Mouse (Mus musculus) activated CD4-positive, CD25-positive, alpha-beta regulatory T cell, adult 4 months (primary cell): Measurements from ENCODE around the gene Pde4d. TPM values are rescaled to one million over a fixed set of nuclear protein-coding genes. Genes with fewer than 3 reads are reported as not detected.

Experiments used
- ATAC-seq: one replicate; pipeline ENCODE4 v1.8.0; 2017
- polyA plus RNA-seq, 2 experiments: library from polyadenylated mRNA; unstranded; fragments of 100-300 nt; shearing (Covaris generic); gene quantifications; one replicate each; pipeline ENCODE4 v1.2.1; 2017

Gene Pde4d
- polyA plus RNA-seq, 2 experiments from 2014 or later, result 7.3 to 7.6 TPM

DNA sequence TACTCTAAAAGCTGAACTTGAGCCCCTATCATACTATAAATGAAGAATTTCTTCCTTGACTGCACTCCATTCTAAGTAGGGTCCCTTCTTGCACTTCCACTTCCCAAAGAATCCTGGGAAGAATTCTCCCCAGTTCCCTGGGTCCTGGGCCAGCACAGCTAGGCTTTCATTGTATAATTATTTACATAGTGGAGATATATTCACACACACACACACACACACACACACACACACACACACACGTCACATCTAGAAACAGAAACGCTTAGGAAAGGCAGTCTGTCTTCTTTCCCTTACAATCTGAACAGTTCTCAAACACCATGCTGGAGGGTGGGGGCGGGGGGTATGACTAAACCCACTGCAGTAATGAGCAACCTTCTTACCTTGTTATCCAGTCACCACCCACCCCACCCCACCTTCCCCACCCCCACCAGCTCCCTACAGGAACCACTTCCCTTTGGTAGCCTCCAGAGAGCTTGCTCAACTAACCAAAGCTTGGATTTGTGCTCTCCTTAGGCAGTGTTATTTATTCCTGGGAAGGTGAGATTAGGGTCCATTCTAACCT, 868.8 kb downstream of the Pde4d start:
- ATAC-seq, result no peak

DNA sequence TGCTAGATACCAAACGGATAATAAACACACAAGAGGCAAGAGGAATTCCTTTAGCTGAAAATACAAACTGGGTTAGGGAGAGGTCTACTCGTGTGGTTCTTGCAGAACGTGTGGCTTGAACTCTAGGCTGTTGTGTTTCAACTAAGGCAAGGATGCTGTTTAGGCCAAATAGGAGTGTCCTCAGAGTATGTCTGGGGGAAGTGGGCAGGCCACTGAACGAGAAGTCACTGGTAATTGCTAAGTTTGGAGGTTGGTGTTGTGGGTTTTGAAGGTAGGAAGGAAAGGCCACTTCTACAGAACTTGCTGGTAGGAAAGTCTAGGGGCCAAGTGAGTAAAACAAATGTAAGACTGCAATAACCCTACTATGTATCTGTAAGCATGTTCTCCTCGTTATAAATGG, 876.3 kb downstream of the Pde4d start:
- ATAC-seq, result no peak

DNA sequence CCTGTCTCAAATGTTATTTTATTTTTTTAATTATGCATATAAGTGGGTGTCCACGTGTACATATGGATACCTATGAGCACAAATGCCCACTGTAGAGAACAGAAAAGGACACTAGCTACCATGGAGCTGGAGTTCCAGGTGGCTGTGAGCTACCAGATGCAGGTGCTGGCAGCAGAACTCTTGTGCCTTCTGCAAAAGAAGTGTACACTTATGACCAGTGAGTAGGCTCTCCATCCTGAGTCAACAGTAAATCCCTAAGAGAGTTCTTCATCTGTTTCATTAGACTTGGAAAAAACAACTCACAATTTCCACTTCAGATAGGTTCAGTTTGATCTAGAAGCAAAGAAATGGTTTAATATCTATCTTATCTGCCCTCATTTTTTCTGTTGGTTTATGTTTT, 881.8 kb downstream of the Pde4d start:
- no peak for ATAC-seq

DNA sequence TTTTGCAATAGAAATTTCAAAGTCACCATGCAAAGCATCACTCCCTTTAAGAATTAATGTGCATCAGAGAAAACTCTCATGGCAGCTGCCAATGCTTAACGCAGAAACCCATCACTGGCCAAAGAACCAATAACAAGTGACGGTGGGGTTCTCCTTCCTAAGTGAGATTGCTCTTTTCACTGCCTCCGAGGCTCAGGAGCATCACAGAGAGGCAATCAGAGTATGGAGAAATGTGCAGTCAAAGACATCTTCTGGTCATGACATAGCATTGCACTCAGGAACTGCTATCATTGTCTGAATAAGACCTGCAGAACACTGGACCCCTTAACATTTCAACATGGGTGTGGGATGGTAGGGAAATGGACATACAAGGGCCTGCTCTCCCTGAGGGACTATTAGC, 892.2 kb downstream of the Pde4d start:
- no peak for ATAC-seq

DNA sequence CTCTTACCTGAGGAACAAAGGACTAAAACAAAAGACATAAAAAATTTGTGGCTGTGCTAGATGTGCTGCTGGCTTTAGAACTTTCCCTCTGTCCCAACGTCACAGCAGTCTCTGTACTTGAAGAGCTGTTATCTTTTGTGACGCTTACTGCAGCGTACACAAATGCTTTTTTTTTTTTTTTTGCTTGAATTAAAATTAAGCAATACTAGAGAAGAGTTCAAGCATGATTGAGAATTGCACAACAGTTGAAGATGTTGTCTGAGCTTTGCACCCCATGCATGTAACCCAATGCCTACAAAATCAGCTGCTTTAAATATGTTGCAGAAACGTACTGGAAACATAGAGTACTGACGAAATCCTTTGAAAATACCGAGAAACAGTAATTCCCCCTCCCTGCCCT, 892.7 kb downstream of the Pde4d start:
- no peak for ATAC-seq

DNA sequence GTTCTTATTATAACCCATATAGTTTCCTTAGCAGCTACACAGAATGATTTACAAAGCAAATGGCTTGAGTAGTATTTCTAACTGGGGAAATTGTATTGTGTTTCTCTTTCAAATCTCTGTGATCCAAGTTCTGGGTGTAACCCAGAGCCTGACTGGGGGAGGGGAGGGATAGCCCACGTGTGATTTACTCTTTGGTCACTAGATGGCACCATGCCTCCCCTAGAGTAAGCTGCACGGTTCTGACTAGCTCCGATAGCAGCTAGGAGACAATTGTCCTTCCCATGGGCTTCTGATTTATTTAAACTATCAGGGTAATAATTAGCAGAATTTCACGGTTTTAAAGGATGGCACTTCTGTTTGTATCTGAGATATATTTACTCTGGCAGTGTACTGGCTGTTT, 893.8 kb downstream of the Pde4d start:
- peak; percentile 91 for ATAC-seq

DNA sequence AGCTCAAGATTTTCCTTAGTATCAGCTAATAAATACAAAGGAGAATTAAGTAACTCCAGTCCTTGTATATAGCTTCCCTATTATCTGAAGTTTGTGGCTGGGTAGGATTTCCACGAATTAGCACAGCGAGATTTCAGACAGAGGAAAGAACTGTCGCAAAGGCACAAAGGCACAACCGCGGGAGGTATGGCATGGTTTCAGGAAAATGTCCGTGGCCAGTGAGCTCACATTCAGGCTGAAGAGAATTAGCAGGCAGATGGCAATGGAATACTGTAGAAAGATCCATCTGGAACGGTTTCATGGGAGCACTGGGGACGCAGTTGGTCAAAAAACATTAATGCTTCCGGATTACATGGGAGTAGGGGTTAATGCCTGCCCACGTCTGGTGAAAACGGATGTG, 898.0 kb downstream of the Pde4d start:
- no peak for ATAC-seq

DNA sequence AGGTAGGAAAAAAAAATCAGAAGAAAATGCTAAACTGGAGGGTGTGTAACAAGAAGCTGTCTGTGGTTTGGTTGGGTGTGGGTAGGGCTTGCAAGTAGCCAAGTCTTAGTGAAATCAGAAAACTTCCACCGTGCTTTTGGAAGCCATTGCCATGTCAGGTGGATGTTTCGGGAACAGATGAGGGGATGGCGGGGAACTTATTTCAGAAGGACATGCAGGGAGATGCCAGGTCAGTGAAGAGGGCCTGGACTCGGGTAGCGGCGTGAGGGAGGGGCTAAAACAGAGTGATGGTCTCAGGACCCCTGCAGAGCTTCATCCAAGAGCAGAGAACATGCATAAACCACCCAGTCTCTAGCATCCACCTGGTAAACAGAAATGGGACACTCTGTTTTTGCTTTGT, 898.6 kb downstream of the Pde4d start:
- ATAC-seq, result no peak

DNA sequence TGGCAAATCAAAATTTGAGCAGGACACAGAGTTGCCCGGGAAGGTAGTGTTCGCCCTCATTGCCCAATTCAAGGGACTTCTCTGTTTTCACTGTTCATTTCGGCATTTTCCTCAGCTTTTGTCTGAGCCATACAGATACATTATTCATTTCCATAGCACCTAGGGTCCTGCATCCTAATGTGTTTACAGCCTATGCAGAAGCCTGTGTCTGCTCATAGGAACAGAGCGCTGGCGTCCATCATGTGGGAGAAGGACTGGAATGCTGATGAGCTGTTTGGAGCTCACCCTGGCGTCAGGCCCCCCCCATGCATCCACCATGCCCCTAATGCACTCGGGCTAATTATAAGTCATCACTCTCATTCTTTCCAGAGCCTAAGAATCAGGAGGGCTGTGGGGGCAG, 900.4 kb downstream of the Pde4d start:
- ATAC-seq, result no peak

DNA sequence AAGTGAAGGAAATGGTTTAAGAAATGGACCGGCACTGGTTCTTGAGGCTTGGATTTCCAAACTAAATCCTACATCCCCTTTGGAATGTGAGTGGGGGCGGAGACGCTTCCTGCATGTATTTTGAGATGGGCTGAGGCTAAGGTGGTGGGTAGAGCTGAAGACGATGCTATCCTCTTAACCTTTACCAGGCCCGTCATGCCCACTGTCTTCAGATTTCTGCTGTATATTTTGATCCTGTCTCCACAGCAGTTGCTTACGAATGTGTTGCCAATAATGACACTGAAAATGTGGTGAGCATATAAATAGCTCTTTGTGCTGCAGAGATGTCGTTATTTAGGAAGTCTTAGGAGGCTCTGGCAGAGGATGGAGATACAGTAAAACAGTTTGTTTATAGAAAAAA, 904.3 kb downstream of the Pde4d start:
- no peak for ATAC-seq

DNA sequence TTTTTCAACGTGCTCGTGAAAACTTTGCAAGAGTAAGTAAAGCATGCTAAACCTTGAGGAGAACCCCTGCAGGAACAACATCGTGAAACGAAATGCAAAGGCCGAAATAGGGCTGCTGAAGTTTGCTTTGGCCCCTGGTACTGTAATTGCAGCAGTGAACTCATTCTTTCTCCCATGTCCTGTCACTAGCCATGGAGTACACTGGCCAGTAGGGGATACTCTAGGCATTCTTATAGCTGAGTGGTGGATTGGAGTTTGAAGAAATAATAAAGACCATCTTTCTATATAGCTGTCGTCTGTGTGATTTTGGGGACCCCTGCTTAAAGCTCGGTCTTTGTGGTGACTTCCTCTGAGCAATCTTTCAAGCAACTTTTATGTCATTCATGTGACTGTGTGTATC, 906.5 kb downstream of the Pde4d start:
- ATAC-seq, result no peak

DNA sequence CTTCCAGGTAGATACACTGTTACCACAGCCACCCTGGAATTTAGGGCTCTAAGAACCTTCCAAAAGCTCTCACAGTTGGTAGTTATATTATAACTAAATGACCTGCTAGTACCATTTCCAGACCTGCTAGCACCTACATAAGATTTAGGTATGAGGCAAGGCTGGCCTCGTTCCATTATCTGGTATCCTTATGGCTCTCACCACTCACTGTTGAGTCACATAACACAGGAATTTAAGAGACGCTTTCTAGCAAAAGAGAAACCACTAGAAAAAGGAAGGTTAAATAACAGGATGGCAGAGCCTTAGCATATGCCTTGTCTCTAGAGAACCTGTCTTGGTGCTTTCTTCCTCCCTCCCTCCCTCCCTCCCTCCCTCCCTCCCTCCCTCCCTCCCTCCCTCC, 910.2 kb downstream of the Pde4d start:
- no peak for ATAC-seq

DNA sequence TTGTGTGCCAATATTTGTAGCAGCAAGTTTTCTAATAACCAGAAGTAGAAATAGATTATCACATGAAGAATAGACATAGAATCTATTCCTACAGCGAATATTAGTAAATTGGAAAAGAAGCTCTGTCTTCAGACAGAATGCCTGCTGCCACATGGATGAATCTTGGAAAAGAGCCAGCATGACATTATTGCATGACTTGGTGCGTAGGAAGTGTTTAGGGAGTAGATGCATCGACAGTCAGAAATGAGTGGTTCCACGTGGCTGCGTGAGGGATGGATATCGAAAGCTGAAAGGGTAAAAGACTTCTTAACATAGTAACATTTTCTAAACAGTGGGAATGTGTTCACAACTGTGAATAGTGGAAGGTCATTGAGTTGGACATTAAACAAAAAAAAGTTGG, 912.6 kb downstream of the Pde4d start:
- no peak for ATAC-seq

DNA sequence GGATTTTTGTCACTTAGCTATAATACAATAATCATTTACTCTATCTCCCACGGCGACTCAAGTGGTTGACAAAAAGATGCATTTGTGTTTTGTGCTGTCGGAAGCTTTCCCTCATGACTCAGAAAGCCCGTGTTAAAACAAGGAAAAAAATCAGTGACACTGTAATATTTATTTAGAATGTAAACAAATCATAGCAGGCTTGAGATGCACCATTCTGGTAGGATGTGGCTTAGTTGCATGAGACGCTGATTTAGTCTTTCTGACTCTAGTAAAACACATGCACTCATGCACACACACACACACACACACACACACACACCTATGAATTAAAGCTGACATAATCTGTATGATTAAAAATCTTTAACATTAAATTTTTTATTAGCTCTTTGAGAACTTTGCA, 924.7 kb downstream of the Pde4d start:
- no peak for ATAC-seq

DNA sequence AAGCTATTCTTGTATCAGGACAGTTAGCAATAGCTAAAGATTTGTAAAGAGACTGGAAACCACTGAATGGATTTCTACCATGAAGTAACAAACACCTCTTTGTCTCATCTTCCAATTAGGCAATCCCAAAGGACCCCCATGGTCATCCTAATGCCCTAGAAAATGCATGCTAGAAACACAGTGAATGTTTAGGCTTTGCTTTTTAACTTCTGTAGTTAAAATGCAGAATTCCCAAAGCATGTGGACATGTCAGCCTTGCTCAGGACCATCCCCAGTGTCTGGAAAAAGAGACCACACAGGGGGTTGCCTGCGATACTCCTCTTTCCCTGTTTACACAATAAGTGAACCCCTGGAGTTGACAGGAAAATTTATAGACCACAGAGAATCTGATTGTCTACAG, 926.9 kb downstream of the Pde4d start:
- no peak for ATAC-seq

DNA sequence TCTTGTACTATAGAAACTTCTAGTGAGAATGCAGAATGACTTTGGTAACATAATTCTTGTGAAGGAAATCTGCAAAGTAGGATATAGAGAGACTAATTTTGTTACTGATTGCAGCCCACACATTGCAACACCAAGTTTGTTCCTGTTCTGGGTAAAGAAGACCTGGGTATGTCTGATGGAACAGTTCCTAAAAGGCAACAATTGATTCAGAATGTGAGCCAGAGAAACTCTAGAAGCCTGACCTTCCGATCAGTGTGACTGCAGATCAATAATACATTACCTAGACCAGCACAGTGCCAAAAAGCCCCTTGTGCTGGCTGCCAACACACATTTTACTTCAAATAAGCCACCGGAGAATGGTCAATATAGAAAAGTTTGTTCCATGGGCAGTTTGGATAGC, 930.4 kb downstream of the Pde4d start:
- ATAC-seq, result no peak

DNA sequence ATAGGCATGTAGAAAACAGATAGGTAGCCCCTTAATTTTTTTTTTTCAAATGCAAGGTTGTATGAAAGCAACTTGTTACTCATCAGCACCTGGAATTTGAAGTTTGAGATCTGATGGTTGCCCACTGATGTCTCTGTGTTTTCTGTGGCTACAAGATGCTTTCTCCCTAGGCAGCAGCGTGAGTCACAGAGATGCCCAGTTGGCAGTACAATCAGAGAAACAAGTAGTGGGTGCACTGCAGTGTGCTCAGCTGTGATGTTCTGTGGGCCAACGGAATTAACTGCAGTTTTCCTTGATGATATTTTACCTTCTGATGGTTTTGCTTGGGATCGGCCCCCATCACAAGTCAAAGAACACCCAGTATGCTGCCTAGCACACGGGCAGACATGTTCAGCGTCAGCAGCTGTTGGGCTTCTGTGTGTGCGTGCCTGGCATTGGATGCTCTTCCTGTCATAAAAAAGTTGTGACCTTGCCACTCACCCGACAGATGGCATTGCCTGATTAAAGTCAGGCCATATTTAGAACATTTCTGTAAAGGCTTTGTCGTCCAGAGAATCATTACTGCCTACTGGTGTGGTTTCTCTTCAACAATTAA, 939.0 kb downstream of the Pde4d start:
- no peak for ATAC-seq

DNA sequence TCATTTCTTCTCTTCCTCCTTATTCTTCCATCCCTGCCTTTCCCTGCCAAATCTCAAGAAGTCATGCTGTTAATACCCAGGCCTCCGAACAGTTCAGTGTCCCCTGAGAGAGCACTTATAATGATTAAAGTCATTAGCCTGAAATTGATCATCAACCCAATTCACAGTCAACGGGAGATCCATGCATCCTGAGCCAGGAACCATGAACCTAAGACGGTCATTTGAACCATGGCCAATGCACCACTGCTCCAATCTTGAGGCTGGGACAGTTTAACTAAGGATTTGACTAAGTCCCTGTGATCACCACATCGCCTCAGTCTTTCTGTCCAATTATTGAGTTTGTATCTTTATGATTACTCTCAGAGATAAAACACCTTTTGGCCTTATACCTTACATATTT, 952.6 kb downstream of the Pde4d start:
- no peak for ATAC-seq

DNA sequence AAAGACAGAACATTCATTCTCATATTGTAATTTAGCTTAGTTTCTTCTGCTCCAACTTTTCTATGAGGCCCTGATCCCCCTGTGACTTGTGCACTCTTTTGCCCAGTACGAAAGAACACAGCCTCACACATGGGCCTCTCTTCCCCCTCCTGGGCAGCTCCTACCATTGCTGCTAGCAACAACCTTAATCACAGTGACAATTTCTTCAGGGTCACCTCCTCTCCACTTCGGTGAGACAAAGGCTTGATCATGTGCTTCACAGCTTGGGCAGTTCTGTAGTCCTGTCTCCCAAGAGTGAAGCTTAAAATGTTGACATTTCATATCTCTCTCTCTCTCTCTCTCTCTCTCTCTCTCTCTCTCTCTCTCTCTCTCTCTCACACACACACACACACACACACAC, 953.2 kb downstream of the Pde4d start:
- ATAC-seq, result no peak

DNA sequence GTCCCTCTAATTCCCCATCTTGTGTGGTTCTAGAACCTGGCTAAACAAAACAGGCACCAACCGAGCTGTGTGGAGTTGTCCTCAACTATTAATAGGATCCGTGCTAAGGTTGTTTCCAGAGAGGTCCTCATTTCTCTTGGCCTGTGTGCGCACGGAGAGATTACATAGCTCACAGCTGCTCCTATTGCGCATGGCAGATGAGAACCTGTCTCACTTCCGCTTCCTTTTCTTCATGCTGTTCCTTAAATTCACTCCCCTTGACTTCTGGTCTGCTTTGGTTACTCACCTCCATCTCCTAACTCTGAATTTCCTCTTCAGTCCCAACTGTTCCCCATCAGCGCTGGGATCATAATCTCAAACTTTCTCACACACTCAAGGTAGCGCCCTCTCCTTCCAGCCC, 956.6 kb downstream of the Pde4d start:
- no peak for ATAC-seq

DNA sequence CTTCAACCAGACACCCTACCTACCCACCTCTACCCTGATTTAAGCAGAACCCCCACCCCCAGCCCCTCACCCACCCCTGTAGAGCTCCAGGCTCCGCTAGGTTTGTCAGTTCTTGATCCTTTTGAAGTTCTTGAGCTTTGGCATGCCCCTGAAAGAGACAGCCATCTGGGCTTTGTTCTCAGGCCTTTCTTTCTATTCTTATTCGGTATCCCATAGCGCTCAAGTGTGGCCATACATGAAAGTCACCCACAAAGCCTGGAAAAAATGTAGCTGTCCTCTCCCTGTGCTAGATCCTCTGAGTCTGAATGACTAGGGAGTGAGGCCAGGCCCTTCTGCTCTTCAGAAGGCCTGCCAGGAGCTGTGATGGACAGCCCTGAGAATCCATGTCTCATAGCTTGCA, 957.6 kb downstream of the Pde4d start:
- no peak for ATAC-seq

DNA sequence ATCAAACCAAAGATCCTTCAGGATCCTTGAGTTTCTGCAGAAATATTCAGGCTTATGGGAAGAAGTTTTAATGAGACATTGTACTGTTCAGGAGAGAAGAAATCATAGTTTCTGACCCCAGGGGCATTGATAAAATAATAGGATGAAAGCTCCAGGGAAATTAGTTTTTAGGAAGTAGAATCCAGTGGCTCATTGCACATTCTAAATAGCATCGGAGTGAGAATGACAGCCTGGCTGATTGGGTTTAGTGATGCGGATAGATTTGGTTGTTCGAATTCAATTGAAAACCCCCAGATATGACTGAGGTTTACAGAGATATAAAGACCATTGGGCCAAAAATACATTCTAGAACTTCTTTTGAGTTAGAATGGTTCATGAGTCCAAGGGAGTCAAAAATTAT, 970.7 kb downstream of the Pde4d start:
- no peak for ATAC-seq

DNA sequence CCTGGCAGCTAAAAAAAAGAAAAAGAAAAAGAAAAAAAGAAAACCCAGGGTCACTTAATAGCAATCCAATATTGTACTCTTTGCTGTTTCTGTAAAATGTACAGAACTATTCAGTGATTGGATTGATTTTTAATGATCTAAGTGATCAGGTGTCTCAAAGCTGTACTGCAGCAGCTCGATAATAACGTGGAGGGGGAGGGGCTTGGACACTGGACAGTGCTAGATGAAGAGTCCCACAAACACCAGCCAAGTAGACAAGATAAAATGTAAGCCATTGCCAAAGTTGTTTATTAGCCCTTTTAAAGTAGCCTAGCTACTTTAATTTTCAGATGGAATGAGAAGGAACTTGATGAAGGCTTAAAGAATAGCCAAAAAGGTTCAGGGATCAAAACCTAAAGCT, 975.2 kb downstream of the Pde4d start:
- ATAC-seq, result no peak

DNA sequence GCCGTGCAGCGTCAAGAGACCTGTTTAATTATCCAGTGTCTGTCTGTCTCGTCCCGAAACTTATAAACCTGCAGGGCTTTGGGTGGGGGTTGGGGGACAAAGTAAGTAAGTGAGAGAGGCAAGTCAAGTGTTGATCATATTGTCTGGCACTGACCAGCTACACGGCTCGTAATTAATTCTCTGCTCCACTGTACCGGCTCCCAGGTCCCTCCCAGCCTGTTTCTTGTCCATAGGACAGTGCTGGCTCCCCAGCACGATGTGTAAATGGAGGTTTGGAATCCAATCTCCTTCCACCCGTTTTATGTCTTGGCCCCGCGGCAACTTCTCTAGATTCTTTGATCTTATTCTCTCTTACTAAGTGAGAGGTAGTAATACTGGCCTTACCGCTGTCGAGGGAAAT, 975.8 kb downstream of the Pde4d start:
- ATAC-seq, result no peak

DNA sequence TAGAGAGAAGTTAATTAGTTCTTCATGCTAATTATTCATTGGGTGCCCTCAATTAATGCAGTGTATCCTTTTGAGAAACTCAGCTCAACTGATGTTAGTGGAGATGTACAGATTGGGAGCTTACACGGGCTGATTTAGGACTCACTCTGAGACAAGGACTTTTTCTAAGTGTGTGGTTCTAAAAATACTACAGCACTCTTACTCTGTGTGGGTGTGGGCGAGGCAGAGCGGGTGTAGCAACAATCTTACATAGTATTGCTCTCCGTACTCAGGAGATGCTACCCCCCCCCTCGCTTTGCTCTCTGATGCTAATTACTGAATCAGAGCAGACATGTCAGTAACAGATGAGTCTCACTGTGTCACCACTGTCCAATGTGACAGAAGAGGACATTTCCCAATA, 976.3 kb downstream of the Pde4d start:
- ATAC-seq, result no peak
